28 mouse cellular contexts compared by ENCODE assay signal in genomic region chr7:105708733-105709132, GRCm38 (mm10). TPM values are rescaled to one million over a fixed set of nuclear protein-coding genes. Genes with fewer than 3 reads are reported as not detected.
DNase-seq lines count a peak whose midpoint lies in the region; ATAC-seq and TF ChIP-seq lines count a peak whose summit lies in the region.
"Had no signal": no experiment of that assay in that cellular context is flagged by ENCODE, and none has a peak within 500 bp of the region (broad histone marks: within the 10 kb centered on the region; RNA-seq: fewer than 3 reads in every experiment).

No protein-coding gene starts in this region.

- no peak for TF ChIP-seq CTCF in MEL (IDR thresholded peaks at IDR 0.05 in 2 of 3, conservative IDR thresholded peaks at IDR 0.05 in 1 of 3; ENCODE audit: control insufficient read depth in 1 of 3, insufficient read depth in 1 of 3, low read depth in 2 of 3, low read length in 3 of 3, poor library complexity in 1 of 3, severe bottlenecking in 1 of 3)

- DNase-seq in MEL (ENCODE audit: low read depth, low spot score), result peak; percentile 80
- DNase-seq in MEL-GATA-1-ER (ENCODE audit: extremely low read depth, low read depth), result peak; percentile 33
- DNase-seq in embryo, embryonic 9.5 days (ENCODE audit: extremely low spot score), result no peak
- DNase-seq in cerebellum, adult 18-20 months, result no peak
- DNase-seq in midbrain, embryonic 14.5 days, result no peak
- no peak for DNase-seq in adrenal gland, postnatal 10 days
- DNase-seq: adrenal gland, adult 8-10 months; B cell, adult 2 months; cerebellum, adult 2 months; cerebellum, postnatal 14 days; forebrain, postnatal 0 days; gastrocnemius, postnatal 10 days; kidney, adult 18-20 months; kidney, postnatal 4 days; layer of hippocampus, postnatal 36 days; lung, postnatal 36 days; retina, postnatal 1 day; right cerebral cortex, postnatal 14 days had no signal

- H3K4me2 ChIP-seq in liver, embryonic 16.5 days (ENCODE audit: low read depth, low read length), result no peak overlapping the region
- H3K4me2 ChIP-seq in midbrain, embryonic 14.5 days (ENCODE audit: low read length), result no peak overlapping the region
- H3K4me2 ChIP-seq: embryonic facial prominence, embryonic 13.5 days; forebrain, embryonic 12.5 days; heart, embryonic 15.5 days; kidney, embryonic 15.5 days; midbrain, embryonic 15.5 days; neural tube, embryonic 15.5 days had no signal

- WGBS in liver, embryonic 16.5 days (ENCODE audit: insufficient replicate concordance), result 50% methylated on average over 5 of the region's 5 CpGs
- 94% methylated on average over 5 of the region's 5 CpGs for WGBS in midbrain, embryonic 14.5 days

- no peaks in the 10 kb centered on the region for H3K27me3 ChIP-seq in MEL (ENCODE audit: control insufficient read depth in 1 of 2, insufficient read depth in 2 of 2, low read length in 2 of 2)
- H3K27me3 ChIP-seq in liver, embryonic 16.5 days (ENCODE audit: control insufficient read depth, insufficient read depth, low read depth, low read length), result no peaks in the 10 kb centered on the region
- no peaks in the 10 kb centered on the region for H3K27me3 ChIP-seq in midbrain, embryonic 14.5 days (ENCODE audit: control insufficient read depth, insufficient read depth, low read length)
- H3K27me3 ChIP-seq: embryonic facial prominence, embryonic 13.5 days; forebrain, embryonic 12.5 days; heart, embryonic 15.5 days; kidney, embryonic 15.5 days; midbrain, embryonic 15.5 days; neural tube, embryonic 15.5 days had no signal

- no peak overlapping the region for H3K9ac ChIP-seq in MEL (ENCODE audit: control insufficient read depth, low read depth, low read length, poor library complexity, severe bottlenecking)
- H3K9ac ChIP-seq in liver, embryonic 16.5 days (ENCODE audit: low read depth, low read length), result no peak overlapping the region
- H3K9ac ChIP-seq in midbrain, embryonic 14.5 days (replicated peaks; ENCODE audit: low read length), result no peak overlapping the region
- H3K9ac ChIP-seq: embryonic facial prominence, embryonic 13.5 days; forebrain, embryonic 12.5 days; forebrain, postnatal 0 days; heart, embryonic 15.5 days; kidney, embryonic 15.5 days; midbrain, embryonic 15.5 days; neural tube, embryonic 15.5 days had no signal

- no peak overlapping the region for H3K27ac ChIP-seq in MEL (ENCODE audit: control insufficient read depth, low read depth, low read length)
- no peak overlapping the region for H3K27ac ChIP-seq in liver, embryonic 16.5 days (ENCODE audit: low read length)
- H3K27ac ChIP-seq in midbrain, embryonic 14.5 days (replicated peaks; ENCODE audit: low read depth, low read length), result no peak overlapping the region
- H3K27ac ChIP-seq: embryonic facial prominence, embryonic 13.5 days; forebrain, embryonic 12.5 days; heart, embryonic 15.5 days; kidney, embryonic 15.5 days; midbrain, embryonic 15.5 days; neural tube, embryonic 15.5 days had no signal

- H3K9me3 ChIP-seq in MEL (replicated peaks; ENCODE audit: insufficient read depth, low read length), result no peaks in the 10 kb centered on the region
- H3K9me3 ChIP-seq in liver, embryonic 16.5 days (replicated peaks; ENCODE audit: control insufficient read depth, low read length), result no peaks in the 10 kb centered on the region
- H3K9me3 ChIP-seq in midbrain, embryonic 14.5 days (ENCODE audit: control insufficient read depth, low read length), result no peaks in the 10 kb centered on the region
- H3K9me3 ChIP-seq: embryonic facial prominence, embryonic 13.5 days; forebrain, embryonic 12.5 days; heart, embryonic 15.5 days; kidney, embryonic 15.5 days; midbrain, embryonic 15.5 days; neural tube, embryonic 15.5 days had no signal

- ATAC-seq in erythroid progenitor cell, adult 5-6 weeks (replicated peaks; ENCODE audit: low FRiP score, poor library complexity, severe bottlenecking), result peak; percentile 90
- ATAC-seq in liver, embryonic 16.5 days (ENCODE audit: low read depth), result peak; percentile 83
- no peak for ATAC-seq in midbrain, embryonic 14.5 days (ENCODE audit: low FRiP score, low TSS enrichment)
- ATAC-seq: forebrain, postnatal 0 days; hindbrain, embryonic 16.5 days; midbrain, embryonic 15.5 days had no signal

- no peak for TF ChIP-seq RAD21 in MEL (IDR thresholded peaks at IDR 0.05; ENCODE audit: low read depth, low read length)

- no peaks in the 10 kb centered on the region for H3K79me2 ChIP-seq in MEL (ENCODE audit: control insufficient read depth, insufficient read depth, low read length, poor library complexity)

- peaks cover 0 to 13% of the 10 kb centered on the region in 2 experiments; a peak in 2 of 4 replicates for H3K4me1 ChIP-seq in MEL (ENCODE audit: control insufficient read depth in 1 of 2, insufficient read depth in 2 of 2, low read length in 2 of 2)
- peaks cover 2% of the 10 kb centered on the region for H3K4me1 ChIP-seq in liver, embryonic 16.5 days (ENCODE audit: control insufficient read depth, low read depth, low read length)
- no peaks in the 10 kb centered on the region for H3K4me1 ChIP-seq in midbrain, embryonic 14.5 days (ENCODE audit: control insufficient read depth, insufficient read depth, low read length)
- H3K4me1 ChIP-seq: embryonic facial prominence, embryonic 13.5 days; forebrain, embryonic 12.5 days; heart, embryonic 15.5 days; kidney, embryonic 15.5 days; midbrain, embryonic 15.5 days; neural tube, embryonic 15.5 days had no signal

- peaks cover 0 to 3% of the 10 kb centered on the region in 2 experiments; a peak in 2 of 4 replicates for H3K36me3 ChIP-seq in MEL (ENCODE audit: control insufficient read depth in 1 of 2, insufficient read depth in 2 of 2, low read length in 2 of 2)
- H3K36me3 ChIP-seq in liver, embryonic 16.5 days (ENCODE audit: control insufficient read depth, insufficient read depth), result no peaks in the 10 kb centered on the region
- H3K36me3 ChIP-seq in midbrain, embryonic 14.5 days (ENCODE audit: control insufficient read depth, insufficient read depth, low read length), result no peaks in the 10 kb centered on the region
- H3K36me3 ChIP-seq: embryonic facial prominence, embryonic 13.5 days; forebrain, embryonic 12.5 days; heart, embryonic 15.5 days; kidney, embryonic 15.5 days; midbrain, embryonic 15.5 days; neural tube, embryonic 15.5 days had no signal

- no peak for TF ChIP-seq POLR2A in MEL (IDR thresholded peaks at IDR 0.05; ENCODE audit: control insufficient read depth in 1 of 2, insufficient read depth in 1 of 2, low read depth in 1 of 2, low read length in 2 of 2, poor library complexity in 1 of 2)

- peak; percentile 70 to 82 for TF ChIP-seq EP300 in MEL (IDR thresholded peaks at IDR 0.05; ENCODE audit: low read depth in 1 of 2, low read length in 2 of 2)

- no peak overlapping the region for H3K4me3 ChIP-seq in MEL (ENCODE audit: control insufficient read depth in 1 of 2, insufficient read depth in 1 of 2, low read depth in 2 of 2, low read length in 2 of 2)
- H3K4me3 ChIP-seq in liver, embryonic 16.5 days (ENCODE audit: low read depth, low read length), result no peak overlapping the region
- no peak overlapping the region for H3K4me3 ChIP-seq in midbrain, embryonic 14.5 days (replicated peaks; ENCODE audit: low read depth, low read length)
- H3K4me3 ChIP-seq: embryonic facial prominence, embryonic 13.5 days; erythroblast, embryonic 14.5 days; forebrain, embryonic 12.5 days; heart, embryonic 15.5 days; kidney, embryonic 15.5 days; midbrain, embryonic 15.5 days; neural tube, embryonic 15.5 days had no signal

RNA-seq across cellular contexts. Expression of gene Ilk, which starts 27.7 kb away (rescaled TPM):
- total RNA-seq in MEL (2012; rRNA removed), result 48.3 and 49.6 TPM in 2 replicates
- polyA plus RNA-seq in MEL (2012; ENCODE audit: insufficient read depth in 1 of 2, insufficient read length in 2 of 2, low read depth in 1 of 2, low replicate concordance in 2 of 2, missing spikeins in 1 of 2), result 10 to 100 TPM in 1 of 2 experiments, not detected in 1; 76.9 TPM
- 155 and 182 TPM in 2 replicates for total RNA-seq in erythroid progenitor cell, adult 5-6 weeks (2015; ENCODE audit: low replicate concordance)
- total RNA-seq in erythroid progenitor cell, adult 5-6 weeks (2017; ENCODE audit: low replicate concordance), result 73.5 and 103 TPM in 2 replicates
- polyA plus RNA-seq in liver, embryonic 16.5 days (2015; fragmentation: Nextera tagmentation; extraction: Ambion mirVana), result 114 and 116 TPM in 2 replicates
- 166 and 199 TPM in 2 replicates for polyA plus RNA-seq in midbrain, embryonic 14.5 days (2014; fragmentation: Nextera tagmentation; extraction: Ambion mirVana)
- 100 to 1,000 TPM; 135 to 139 TPM for total RNA-seq in adrenal gland, postnatal 10 days (2021)

RNA-seq across cellular contexts. Expression of gene Rrp8, which starts 28.5 kb away (rescaled TPM):
- 43.7 and 54.2 TPM in 2 replicates for total RNA-seq in MEL (2012; rRNA removed)
- polyA plus RNA-seq in MEL (2012; ENCODE audit: insufficient read depth in 1 of 2, insufficient read length in 2 of 2, low read depth in 1 of 2, low replicate concordance in 2 of 2, missing spikeins in 1 of 2), result 10 to 100 TPM in 1 of 2 experiments, not detected in 1; 66.9 TPM
- total RNA-seq in erythroid progenitor cell, adult 5-6 weeks (2015; ENCODE audit: low replicate concordance), result 4.7 and 8.8 TPM in 2 replicates
- 3.8 and 7.8 TPM in 2 replicates for total RNA-seq in erythroid progenitor cell, adult 5-6 weeks (2017; ENCODE audit: low replicate concordance)
- polyA plus RNA-seq in liver, embryonic 16.5 days (2015; fragmentation: Nextera tagmentation; extraction: Ambion mirVana), result 11.0 and 11.5 TPM in 2 replicates
- 18.6 and 24.4 TPM in 2 replicates for polyA plus RNA-seq in midbrain, embryonic 14.5 days (2014; fragmentation: Nextera tagmentation; extraction: Ambion mirVana)
- 10 to 100 TPM; 15.3 to 17.6 TPM for total RNA-seq in adrenal gland, postnatal 10 days (2021)

RNA-seq across cellular contexts. Expression of gene Taf10, which starts 35.4 kb away (rescaled TPM):
- total RNA-seq in MEL (2012; rRNA removed), result 233 and 253 TPM in 2 replicates
- 100 to 1,000 TPM in 1 of 2 experiments, not detected in 1; 350 TPM for polyA plus RNA-seq in MEL (2012; ENCODE audit: insufficient read depth in 1 of 2, insufficient read length in 2 of 2, low read depth in 1 of 2, low replicate concordance in 2 of 2, missing spikeins in 1 of 2)
- total RNA-seq in erythroid progenitor cell, adult 5-6 weeks (2015; ENCODE audit: low replicate concordance), result 121 and 145 TPM in 2 replicates
- 45.8 and 90.2 TPM in 2 replicates for total RNA-seq in erythroid progenitor cell, adult 5-6 weeks (2017; ENCODE audit: low replicate concordance)
- polyA plus RNA-seq in liver, embryonic 16.5 days (2015; fragmentation: Nextera tagmentation; extraction: Ambion mirVana), result 82.4 and 84.8 TPM in 2 replicates
- polyA plus RNA-seq in midbrain, embryonic 14.5 days (2014; fragmentation: Nextera tagmentation; extraction: Ambion mirVana), result 131 and 152 TPM in 2 replicates
- 100 to 1,000 TPM; 167 to 172 TPM for total RNA-seq in adrenal gland, postnatal 10 days (2021)

RNA-seq across cellular contexts. Expression of gene Tpp1, which starts 43.3 kb away (rescaled TPM):
- total RNA-seq in MEL (2012; rRNA removed), result 17.5 and 17.6 TPM in 2 replicates
- 10 to 100 TPM in 1 of 2 experiments, not detected in 1; 45.4 TPM for polyA plus RNA-seq in MEL (2012; ENCODE audit: insufficient read depth in 1 of 2, insufficient read length in 2 of 2, low read depth in 1 of 2, low replicate concordance in 2 of 2, missing spikeins in 1 of 2)
- 61.2 and 72.8 TPM in 2 replicates for total RNA-seq in erythroid progenitor cell, adult 5-6 weeks (2015; ENCODE audit: low replicate concordance)
- 35.4 and 38.4 TPM in 2 replicates for total RNA-seq in erythroid progenitor cell, adult 5-6 weeks (2017; ENCODE audit: low replicate concordance)
- polyA plus RNA-seq in liver, embryonic 16.5 days (2015; fragmentation: Nextera tagmentation; extraction: Ambion mirVana), result 65.0 and 73.5 TPM in 2 replicates
- 22.5 and 49.5 TPM in 2 replicates for polyA plus RNA-seq in midbrain, embryonic 14.5 days (2014; fragmentation: Nextera tagmentation; extraction: Ambion mirVana)
- 10 to 100 TPM; 65.5 to 68.8 TPM for total RNA-seq in adrenal gland, postnatal 10 days (2021)

RNA-seq across cellular contexts. Expression of gene Dnhd1, which starts 58.1 kb away (rescaled TPM):
- 1.5 and 1.7 TPM in 2 replicates for total RNA-seq in MEL (2012; rRNA removed)
- 1 to 10 TPM in 1 of 2 experiments, not detected in 1; 2.6 TPM for polyA plus RNA-seq in MEL (2012; ENCODE audit: insufficient read depth in 1 of 2, insufficient read length in 2 of 2, low read depth in 1 of 2, low replicate concordance in 2 of 2, missing spikeins in 1 of 2)
- not detected in 2 replicates for total RNA-seq in erythroid progenitor cell, adult 5-6 weeks (2015; ENCODE audit: low replicate concordance)
- 0.38 and 2.4 TPM in 2 replicates for total RNA-seq in erythroid progenitor cell, adult 5-6 weeks (2017; ENCODE audit: low replicate concordance)
- polyA plus RNA-seq in liver, embryonic 16.5 days (2015; fragmentation: Nextera tagmentation; extraction: Ambion mirVana), result 0.13 and 0.16 TPM in 2 replicates
- 1.7 and 2.3 TPM in 2 replicates for polyA plus RNA-seq in midbrain, embryonic 14.5 days (2014; fragmentation: Nextera tagmentation; extraction: Ambion mirVana)
- total RNA-seq in adrenal gland, postnatal 10 days (2021), result 1 to 10 TPM; 3.0 to 4.7 TPM
- polyA plus RNA-seq: erythroblast, embryonic 14.5 days had no signal

Comparison
In these comparisons a context has a peak if more than half of its experiments do, and no peak if none do; other contexts are left out.
1. DNase-seq: peak in MEL (single experiment) and MEL-GATA-1-ER (single experiment); none in embryo, embryonic 9.5 days (single experiment), cerebellum, adult 18-20 months (0 of 2), midbrain, embryonic 14.5 days (single experiment) and adrenal gland, postnatal 10 days (single experiment).